Mouse (Mus musculus) lung, postnatal 10 days (tissue): ENCODE measurements around the gene Pik3cd.
"Not testable (repeated sequence)": the region's sequence is repeated elsewhere in the genome, so short reads cannot be mapped to it uniquely, and the experiment has no call there.

ENCODE experiments used
- DNase-seq: peaks from one replicate; pipeline ENCODE4 v3.0.0; 2021

Gene Pik3cd

DNA sequence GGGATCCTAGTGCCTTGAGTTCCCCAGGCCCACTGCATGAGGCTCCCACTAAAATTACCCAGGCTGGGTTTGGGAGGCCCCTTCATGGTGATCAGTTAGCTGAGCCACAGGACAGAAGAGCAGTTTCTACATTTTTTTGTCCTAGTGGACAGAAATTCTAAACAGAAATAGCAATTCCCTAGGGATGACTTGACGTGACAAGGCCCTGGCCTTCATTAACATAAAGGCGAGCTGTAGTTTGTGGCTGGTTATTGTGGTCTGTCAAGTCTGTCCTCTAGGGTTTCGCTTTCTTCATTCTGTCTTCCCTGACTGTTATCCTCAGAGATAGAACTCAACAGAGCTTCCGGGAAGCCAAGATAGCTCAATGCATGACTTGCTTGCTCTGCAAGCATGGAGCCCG lies 60.4 kb downstream of the Pik3cd start:
- no peak for DNase-seq

DNA sequence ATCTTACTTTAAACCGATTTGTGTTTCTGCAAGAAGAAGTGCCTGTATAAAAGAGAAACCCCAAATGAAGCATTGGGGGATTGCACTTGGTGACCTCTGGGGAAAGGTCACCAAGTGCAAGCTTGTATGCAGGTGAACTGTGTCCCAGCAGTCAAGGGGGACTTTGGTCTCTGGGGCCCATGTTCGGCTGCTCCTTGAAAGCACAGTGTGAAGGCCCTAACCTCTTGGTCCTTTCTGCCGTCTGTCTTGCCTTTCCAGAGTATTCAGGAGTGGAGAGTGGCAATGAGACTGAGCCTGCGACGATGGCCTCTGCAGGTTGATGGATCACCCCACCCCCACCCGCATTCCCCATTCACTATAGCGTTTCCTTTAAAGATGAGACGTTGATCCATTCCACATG lies 61.0 kb downstream of the Pik3cd start:
- DNase-seq = no peak

DNA sequence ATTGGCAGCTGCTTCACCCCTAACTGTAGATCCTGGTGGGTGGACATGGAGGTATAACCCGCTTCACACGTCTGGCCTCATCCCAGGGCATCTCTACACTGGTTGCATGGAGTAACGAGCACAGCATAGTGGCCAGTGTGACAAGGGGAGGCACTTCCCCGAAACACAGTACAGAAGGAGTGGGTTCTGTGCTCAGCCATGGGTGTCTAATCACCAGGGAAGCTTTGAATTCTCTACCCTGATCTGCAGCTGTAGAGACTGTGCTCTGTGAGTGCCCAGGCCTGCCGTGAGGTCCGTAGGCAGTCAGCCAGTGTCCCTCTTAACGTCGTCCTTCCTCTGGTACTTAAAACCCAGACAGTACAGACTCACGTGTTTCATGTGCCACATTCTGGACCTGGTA lies 61.5 kb downstream of the Pik3cd start:
- DNase-seq = no peak

DNA sequence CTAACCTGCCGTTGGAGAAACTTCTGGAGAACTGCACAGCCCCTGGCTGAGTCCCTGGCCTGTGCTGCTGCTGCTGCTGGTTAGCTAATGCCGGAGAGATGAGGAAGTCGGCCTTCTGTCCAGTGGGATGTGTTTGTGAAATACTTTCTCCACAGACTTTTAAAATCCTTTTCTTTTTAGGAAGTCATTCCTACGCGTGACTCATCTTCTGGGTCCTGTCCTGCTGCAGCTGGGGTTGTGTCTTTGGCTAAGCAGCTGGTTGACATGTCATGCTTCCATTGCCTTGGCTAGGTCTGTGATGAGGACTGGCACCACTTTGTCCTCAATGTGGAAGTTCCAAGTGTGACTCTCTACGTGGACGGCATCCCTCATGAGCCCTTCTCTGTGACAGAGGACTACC lies 64.4 kb downstream of the Pik3cd start:
- no peak for DNase-seq

- DNase-seq = no peak
These were observed 66.4 kb downstream of the Pik3cd start for GRCm38 (mm10) chr4:149635915-149636415.

DNA sequence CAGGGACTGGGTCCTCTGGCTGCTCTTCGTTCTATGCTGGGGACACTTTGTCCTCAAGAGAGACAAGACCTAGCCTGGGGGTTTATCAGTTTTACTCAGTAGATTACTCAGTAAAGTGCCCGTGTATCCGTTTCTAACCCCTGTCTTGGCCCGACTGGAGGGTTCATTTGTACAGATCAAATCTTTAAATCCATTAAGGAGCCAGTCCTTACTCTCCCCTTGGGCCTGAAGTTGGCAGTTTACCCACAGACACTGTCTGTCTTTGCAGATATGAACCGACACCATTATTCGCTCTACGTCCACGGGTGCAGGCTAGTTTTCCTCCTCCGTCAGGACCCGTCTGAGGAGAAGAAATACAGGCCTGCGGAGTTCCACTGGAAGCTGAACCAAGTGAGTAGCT lies 67.4 kb downstream of the Pik3cd start:
- DNase-seq = no peak

DNA sequence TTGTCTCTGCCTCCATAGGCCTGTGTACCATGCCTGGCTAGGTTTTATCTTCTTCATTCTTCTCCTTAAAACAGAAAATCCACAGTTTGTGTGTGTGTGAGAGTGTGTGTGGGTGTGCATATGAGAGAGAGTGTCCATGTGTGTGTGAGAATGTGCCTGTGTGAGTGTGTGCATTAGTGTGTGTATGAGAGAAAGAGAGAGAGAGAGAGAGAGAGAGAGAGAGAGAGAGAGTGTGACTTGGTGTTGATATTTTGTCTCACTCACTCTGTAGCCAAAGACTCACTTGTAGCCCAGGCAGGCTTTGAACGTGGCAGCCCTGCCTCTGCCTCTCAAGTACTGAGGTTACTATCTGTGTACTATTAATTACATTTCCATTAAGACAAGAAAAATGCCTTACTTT lies 68.2 kb downstream of the Pik3cd start:
- DNase-seq = no peak

GRCm38 (mm10) chr4:149632670-149633307 lies 69.6 kb downstream of the Pik3cd start:
- no peak for DNase-seq

GRCm38 (mm10) chr4:149628810-149629209 lies 73.6 kb downstream of the Pik3cd start:
- DNase-seq = no peak

GRCm38 (mm10) chr4:149628372-149628771 lies 74.0 kb downstream of the Pik3cd start:
- peak; percentile 69 for DNase-seq

DNA sequence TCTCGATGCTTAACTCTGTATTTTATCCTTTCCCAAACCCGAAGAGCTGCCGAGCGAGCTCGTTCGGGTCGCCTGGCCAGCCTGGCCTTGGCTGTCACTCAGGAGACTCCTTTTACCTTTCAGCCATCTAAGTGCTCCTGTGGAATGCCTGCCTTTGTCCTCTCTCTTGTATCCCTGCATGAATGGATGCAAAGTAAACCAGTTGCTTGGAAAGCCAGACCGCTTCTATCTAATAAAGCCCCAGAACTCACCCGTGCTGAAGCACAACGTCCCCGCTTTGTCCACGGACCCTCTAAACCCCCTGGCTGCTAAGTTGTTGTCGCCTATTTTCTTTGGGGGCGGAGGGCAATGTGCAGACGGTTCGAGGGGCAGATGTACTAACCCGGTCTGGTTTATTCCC lies 75.6 kb downstream of the Pik3cd start:
- no peak for DNase-seq

- DNase-seq = no peak
These were observed 78.7 kb downstream of the Pik3cd start for GRCm38 (mm10) chr4:149623711-149624110.

- no peak for DNase-seq
These were observed 81.1 kb downstream of the Pik3cd start for GRCm38 (mm10) chr4:149621286-149621685.

DNA sequence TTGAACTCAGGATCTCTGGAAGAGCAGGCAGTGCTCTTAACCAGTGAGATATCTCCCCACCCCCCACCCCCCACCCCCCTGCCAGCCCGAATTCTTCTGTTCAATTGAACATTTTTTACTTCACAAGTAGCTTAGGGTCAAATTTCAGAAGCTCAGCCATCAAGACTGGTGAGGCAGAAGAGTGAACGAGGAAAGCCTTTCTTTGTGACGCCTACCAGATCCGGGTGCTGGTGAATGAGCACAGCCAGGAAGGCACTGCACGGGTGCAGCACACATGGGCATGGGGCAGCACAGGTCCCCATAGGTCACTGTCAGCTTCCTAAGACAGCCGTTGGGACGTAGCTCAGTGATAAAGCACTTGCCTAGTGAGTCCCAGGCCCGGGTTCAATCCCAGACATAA lies 82.4 kb downstream of the Pik3cd start:
- no peak for DNase-seq

DNA sequence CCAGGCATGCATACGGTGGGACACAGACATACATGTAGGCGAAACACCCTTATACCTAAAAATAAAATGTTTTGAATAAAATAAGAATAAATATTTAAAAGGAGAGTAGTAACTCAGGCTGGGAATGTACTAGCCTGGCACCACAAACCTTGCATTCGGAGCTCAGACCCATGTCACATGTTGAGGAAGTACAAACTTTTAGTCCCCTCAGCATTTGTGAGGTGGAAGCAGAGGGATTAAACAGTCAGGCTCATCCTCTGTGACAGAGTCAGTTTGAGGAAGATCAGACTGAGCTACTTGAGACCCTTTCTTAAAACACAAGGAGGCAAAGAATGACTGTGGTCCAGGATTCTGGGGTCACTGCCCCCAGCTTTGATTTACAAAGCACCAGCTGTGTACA lies 85.4 kb downstream of the Pik3cd start:
- DNase-seq = not testable (repeated sequence)

- no peak for DNase-seq
These were observed 87.5 kb downstream of the Pik3cd start for GRCm38 (mm10) chr4:149614869-149615268.

GRCm38 (mm10) chr4:149613497-149613896 lies 88.9 kb downstream of the Pik3cd start:
- not testable (repeated sequence) for DNase-seq

- DNase-seq = peak; percentile 69
These were observed 90.9 kb downstream of the Pik3cd start for GRCm38 (mm10) chr4:149611376-149612044.

DNA sequence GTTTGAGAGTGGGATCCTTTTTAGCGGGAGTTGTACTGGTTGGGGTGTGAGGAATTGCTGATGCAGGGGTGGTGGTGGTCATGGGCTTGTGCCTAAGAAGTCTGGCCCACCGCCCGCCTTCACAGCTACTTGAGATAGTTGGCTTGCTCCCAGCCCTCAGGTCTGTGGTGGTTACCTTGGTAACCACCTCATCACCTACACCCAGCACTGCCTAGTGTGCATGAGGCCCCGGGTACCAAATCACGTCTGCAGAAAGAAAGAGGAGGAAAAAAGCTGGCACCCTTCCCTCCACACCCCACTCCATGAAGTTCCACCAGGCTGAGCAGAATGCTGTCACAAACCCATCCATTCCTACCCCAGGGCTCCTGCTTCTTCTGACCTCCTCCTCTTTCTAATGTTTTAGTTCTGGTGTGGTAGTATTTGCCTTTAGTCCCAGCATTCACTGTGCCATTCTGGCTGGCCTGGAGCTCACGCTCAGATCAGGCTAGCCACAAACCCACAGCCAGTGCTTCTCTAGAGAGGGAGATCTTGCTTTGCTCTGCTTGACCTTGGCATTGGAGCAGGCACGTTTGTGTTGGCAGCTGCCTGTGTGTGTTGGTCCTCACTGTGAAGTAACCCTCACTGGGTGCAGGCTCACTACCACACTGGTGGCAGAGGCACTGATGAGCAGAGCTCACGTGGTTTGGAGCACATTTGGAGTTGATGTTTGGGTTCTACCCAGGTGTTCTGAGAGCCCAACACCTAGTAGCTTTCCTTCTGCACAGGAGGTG lies 92.9 kb downstream of the Pik3cd start:
- no peak for DNase-seq

DNA sequence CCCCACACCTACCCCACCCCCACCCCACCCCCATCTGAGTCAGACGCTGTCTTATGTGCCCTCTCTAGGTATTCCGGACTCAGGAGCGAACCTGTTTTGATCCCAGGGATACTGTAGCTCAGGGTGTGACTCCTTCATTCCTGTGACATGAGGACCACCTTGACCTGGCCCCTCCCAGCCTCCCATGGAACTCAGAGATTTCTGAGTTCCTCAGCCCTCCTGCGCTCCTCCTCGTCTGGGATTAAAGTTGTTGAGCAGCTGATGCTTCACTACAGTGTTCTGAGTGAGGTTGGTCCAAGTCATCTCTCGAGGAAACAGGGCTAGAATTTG lies 94.1 kb downstream of the Pik3cd start:
- no peak for DNase-seq

- peak; percentile 72 for DNase-seq
These were observed 94.6 kb downstream of the Pik3cd start for GRCm38 (mm10) chr4:149607591-149608308.

GRCm38 (mm10) chr4:149606766-149607358 lies 95.5 kb downstream of the Pik3cd start:
- DNase-seq = no peak

GRCm38 (mm10) chr4:149606056-149606455 lies 96.3 kb downstream of the Pik3cd start:
- DNase-seq = no peak
